Mouse (Mus musculus) neural tube, embryonic 13.5 days (tissue): ENCODE results near the gene Drd5. TPM values are rescaled to one million over a fixed set of nuclear protein-coding genes. Genes with fewer than 3 reads are reported as not detected.
A peak's percentile ranks its signal among the peaks of the same experiment; 100 is the strongest.

ENCODE experiments used
- ATAC-seq: fragments of 200-750 bp; cut with Nextera tagmentation; 2 replicates; pipeline ENCODE4 v1.8.0; 2017; ENCODE audit warnings: low read depth, mild to moderate bottlenecking, moderate TSS enrichment, moderate library complexity
- H3K27ac ChIP-seq: fragments of 300-500 bp; sonication (generic); replicated peaks from 2 replicates; pipeline ENCODE4 v1.5.1; 2015; ENCODE audit warnings: moderate library complexity, mild to moderate bottlenecking, inconsistent platforms
- H3K27me3 ChIP-seq: fragments of 300-500 bp; sonication (generic); 2 replicates; pipeline ENCODE4 v1.6.1; 2015; ENCODE audit warnings: mild to moderate bottlenecking, inconsistent platforms
- H3K36me3 ChIP-seq: fragments of 300-500 bp; sonication (generic); 2 replicates; pipeline ENCODE4 v1.6.1; 2015; ENCODE audit warnings: mild to moderate bottlenecking, inconsistent platforms
- H3K4me1 ChIP-seq: fragments of 300-500 bp; sonication (generic); replicated peaks from 2 replicates; pipeline ENCODE4 v1.6.1; 2015; ENCODE audit warnings: inconsistent platforms
- H3K4me2 ChIP-seq: fragments of 300-500 bp; sonication (generic); 2 replicates; pipeline ENCODE4 v1.6.1; 2015; ENCODE audit warnings: inconsistent platforms, mild to moderate bottlenecking, moderate library complexity
- H3K4me3 ChIP-seq: fragments of 300-500 bp; sonication (generic); 2 replicates; pipeline ENCODE4 v1.5.1; 2015; ENCODE audit warnings: mild to moderate bottlenecking, inconsistent platforms
- H3K9ac ChIP-seq: fragments of 300-500 bp; sonication (generic); 2 replicates; pipeline ENCODE4 v1.6.1; 2015; ENCODE audit warnings: moderate library complexity, mild to moderate bottlenecking, inconsistent platforms
- H3K9me3 ChIP-seq: fragments of 300-500 bp; sonication (generic); 2 replicates; pipeline ENCODE4 v1.6.1; 2016; ENCODE audit warnings: inconsistent platforms
- WGBS: fragments of 180-500 bp; shearing (Covaris S2); methylation state at CpG from one replicate; pipeline ENCODE4 v1.1.7; 2015; 5-methylcytosine and 5-hydroxymethylcytosine counted together
- polyA plus RNA-seq: library from polyadenylated mRNA; unstranded; fragments of >200 nt; fragmentation: Nextera tagmentation; extraction: Ambion mirVana; gene quantifications from 2 replicates; pipeline ENCODE4 v1.2.1, GENCODE M21; 2015

Gene Drd5
- polyA plus RNA-seq, 1 experiment from 2014 or later = 0.27 TPM

DNA sequence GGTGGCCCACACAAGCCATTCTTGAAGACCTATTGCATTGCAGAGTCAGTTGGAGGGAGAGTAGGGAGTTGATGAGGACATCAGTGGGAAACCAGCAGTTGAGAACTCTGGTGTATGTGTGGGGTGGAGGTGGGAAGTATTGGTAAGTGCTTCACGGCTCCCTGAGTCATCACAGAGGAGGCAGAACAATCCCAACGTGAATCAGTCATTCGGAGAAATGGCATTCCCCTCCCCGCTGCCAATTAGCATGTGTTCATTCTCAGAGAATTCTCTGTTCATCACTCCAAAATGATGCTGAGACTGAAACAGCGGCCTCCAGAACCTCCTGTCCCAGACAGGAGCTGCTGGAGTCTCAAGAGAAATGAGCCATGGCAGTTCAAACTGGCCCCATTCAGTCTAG is 45.2 kb downstream of the Drd5 start:
- no peaks in the 10 kb centered on the region for H3K27me3 ChIP-seq
- no peak overlapping the region for H3K4me3 ChIP-seq
- H3K4me1 ChIP-seq = peaks cover 14% of the 10 kb centered on the region
- no peak for ATAC-seq
- no peak overlapping the region for H3K27ac ChIP-seq
- WGBS = 83% methylated on average over 5 of the region's 5 CpGs
- no peaks in the 10 kb centered on the region for H3K9me3 ChIP-seq
- H3K9ac ChIP-seq = no peak overlapping the region
- H3K36me3 ChIP-seq = no peaks in the 10 kb centered on the region
- H3K4me2 ChIP-seq = no peak overlapping the region

DNA sequence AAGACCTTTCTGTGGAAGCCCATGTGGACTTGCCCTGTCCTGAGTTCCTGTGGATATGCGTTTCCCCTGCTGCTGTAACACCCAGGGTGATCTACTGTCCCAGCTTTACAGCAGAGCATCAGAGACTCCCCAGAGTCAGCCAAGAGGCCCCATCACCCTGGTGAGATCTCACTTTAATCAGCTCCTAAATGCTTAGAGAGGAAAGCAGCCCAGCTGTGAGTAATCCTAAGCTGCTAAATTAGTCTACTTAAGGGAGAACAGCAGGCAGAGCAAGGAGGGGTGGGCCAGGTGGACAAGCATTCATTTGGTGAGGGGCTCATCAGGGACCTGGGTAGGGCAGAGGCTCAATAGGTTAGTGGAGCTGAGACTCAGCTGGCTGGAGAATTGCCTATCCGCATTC is 46.4 kb downstream of the Drd5 start:
- no peaks in the 10 kb centered on the region for H3K36me3 ChIP-seq
- H3K27ac ChIP-seq = no peak overlapping the region
- 39% methylated on average over 2 of the region's 2 CpGs for WGBS
- H3K27me3 ChIP-seq = no peaks in the 10 kb centered on the region
- H3K9ac ChIP-seq = no peak overlapping the region
- H3K9me3 ChIP-seq = no peaks in the 10 kb centered on the region
- no peak for ATAC-seq
- no peak overlapping the region for H3K4me3 ChIP-seq
- peaks cover 14% of the 10 kb centered on the region for H3K4me1 ChIP-seq
- no peak overlapping the region for H3K4me2 ChIP-seq

DNA sequence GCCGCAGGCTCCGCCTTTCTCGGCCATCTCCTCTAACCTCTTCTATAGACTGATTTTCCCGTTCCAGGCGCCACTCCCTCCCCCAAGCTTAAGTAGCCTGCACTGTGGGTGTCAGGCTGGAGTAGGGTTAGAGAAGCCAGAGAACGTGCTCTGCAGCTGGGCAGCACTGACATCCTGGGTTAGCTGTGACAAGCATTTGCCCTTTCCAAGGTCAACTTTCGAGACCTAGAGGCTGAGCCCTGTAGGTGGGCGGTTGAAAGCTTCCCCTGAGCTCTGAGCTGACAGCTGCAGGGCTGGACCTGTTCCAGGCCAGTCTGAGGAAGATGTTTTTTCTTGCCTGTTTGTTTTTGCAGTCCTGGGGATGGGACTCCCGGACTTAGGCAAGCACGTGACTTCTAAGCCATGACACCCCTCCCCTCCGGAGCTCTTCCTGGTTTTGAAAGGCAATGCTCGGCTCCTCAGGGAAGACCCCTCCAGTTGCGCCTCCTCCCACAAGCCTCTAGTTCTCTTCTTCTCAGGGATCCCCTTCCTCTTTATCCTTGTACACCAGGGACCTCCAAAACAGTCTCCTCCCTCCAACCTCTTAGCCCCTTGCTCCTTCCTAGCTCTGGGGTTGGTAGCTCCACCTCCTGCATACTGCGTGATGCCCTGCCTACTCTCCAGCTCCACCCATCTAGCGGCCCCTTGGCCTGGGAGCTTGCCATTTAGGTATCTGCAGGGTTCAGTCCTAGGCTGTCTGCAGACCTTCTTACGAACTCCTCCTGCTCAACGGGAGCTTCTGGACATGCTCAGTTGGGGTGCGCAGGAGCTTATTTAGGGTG is 47.7 kb downstream of the Drd5 start:
- Histone ChIP-seq H3K27ac (no peak overlapping the region), H3K36me3 (no peaks in the 10 kb centered on the region), H3K4me3 (peak overlapping the region; percentile 21), H3K27me3 (no peaks in the 10 kb centered on the region), H3K9ac (no peak overlapping the region), H3K9me3 (no peaks in the 10 kb centered on the region), H3K4me1 (peaks cover 14% of the 10 kb centered on the region), H3K4me2 (peak overlapping the region; percentile 52)
- WGBS = 14% methylated on average over 18 of the region's 18 CpGs
- ATAC-seq = peak; percentile 80

DNA sequence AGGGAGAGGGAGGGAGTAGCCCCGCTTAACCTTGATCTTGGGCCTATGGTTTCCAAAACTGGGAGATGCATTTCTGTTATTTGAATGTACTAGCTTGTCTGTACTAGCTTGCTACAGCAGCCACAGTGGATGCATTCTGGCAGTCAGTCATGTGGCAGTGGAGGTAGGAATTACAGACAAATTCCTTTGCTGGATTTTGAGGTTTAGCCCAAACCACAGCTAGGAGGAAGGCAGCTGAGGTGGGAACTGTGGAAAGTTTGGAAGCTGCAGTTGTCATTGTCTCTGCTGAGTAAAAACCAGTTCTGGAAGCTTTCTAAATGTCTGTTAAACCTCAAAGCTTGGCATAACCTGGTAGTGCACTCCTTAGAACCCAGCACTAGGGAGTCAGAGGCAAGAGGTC is 52.1 kb downstream of the Drd5 start:
- 63% methylated on average over 1 of the region's 1 CpGs for WGBS
- no peak overlapping the region for H3K9ac ChIP-seq
- ATAC-seq = no peak

More for the DNA sequence above, 52.1 kb downstream of the Drd5 start:
- Histone ChIP-seq H3K36me3 (no peaks in the 10 kb centered on the region), H3K27ac (no peak overlapping the region), H3K4me3 (no peak overlapping the region), H3K9me3 (no peaks in the 10 kb centered on the region), H3K4me2 (no peak overlapping the region), H3K4me1 (peaks cover 12% of the 10 kb centered on the region), H3K27me3 (no peaks in the 10 kb centered on the region)

Other genes starting within 250 kb of the Drd5 start
- gene Nsg1, start 159.5 kb upstream of the Drd5 start, polyA plus RNA-seq = 976 and 984 TPM in 2 replicates
- gene Zbtb49, start 98.9 kb upstream of the Drd5 start, polyA plus RNA-seq = 17.1 and 19.3 TPM in 2 replicates
- 44.5 and 47.7 TPM in 2 replicates for gene Lyar, start 98.9 kb upstream of the Drd5 start, polyA plus RNA-seq
- gene Tmem128, start 59.2 kb upstream of the Drd5 start, polyA plus RNA-seq = 114 and 116 TPM in 2 replicates
- gene Otop1, start 43.4 kb upstream of the Drd5 start, polyA plus RNA-seq = not detected in 2 replicates
- gene Slc2a9, start 183.8 kb downstream of the Drd5 start, polyA plus RNA-seq = 0.12 and 0.64 TPM in 2 replicates
- 148 and 172 TPM in 2 replicates for gene Wdr1, start 243.9 kb downstream of the Drd5 start, polyA plus RNA-seq